Mouse (Mus musculus) bone marrow macrophage, adult 2 months (primary cell): Measurements from ENCODE around the gene Rxrg.

ENCODE experiments used
- CTCF ChIP-seq: IDR thresholded peaks from 2 replicates; pipeline ENCODE4 v1.5.1; 2012; ENCODE audit warnings: low read depth, mild to moderate bottlenecking, low read length, moderate library complexity
- POLR2A ChIP-seq: IDR thresholded peaks from 2 replicates; pipeline ENCODE4 v1.6.1; 2012; ENCODE audit warnings: mild to moderate bottlenecking, low read depth, low read length, borderline replicate concordance

DNA sequence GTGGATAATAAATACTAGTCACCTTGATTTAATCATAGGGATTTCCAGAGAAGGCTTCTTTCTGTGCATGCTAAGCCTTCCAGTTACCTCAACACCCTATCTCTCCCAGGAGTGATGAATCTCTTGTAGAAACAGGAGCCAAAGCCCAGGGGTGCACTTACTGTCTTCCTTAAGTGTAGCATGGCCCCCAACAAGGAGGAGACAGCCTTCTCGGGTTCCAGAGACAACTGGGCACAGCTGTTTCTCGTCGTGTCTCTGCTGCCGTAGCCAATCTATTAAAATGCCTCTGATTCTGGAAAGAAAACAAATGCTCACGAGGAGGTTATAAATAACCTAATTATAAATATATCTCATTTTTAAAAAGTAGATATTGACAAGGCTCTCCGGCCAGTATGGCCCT, 48.9 kb upstream of the Rxrg start:
- TF ChIP-seq CTCF (no peak), POLR2A (no peak)
